Mouse (Mus musculus): ENCODE measurements at regions not wholly inside any gene's neighbourhood (a gene's known extent, or its start where the extent isn't known, plus 50 kb on each side); places are given as distances from the start of the nearest gene placed in this dataset.
"Not testable (repeated sequence)": the region's sequence is repeated elsewhere in the genome, so short reads cannot be mapped to it uniquely, and the experiment has no call there.

DNA sequence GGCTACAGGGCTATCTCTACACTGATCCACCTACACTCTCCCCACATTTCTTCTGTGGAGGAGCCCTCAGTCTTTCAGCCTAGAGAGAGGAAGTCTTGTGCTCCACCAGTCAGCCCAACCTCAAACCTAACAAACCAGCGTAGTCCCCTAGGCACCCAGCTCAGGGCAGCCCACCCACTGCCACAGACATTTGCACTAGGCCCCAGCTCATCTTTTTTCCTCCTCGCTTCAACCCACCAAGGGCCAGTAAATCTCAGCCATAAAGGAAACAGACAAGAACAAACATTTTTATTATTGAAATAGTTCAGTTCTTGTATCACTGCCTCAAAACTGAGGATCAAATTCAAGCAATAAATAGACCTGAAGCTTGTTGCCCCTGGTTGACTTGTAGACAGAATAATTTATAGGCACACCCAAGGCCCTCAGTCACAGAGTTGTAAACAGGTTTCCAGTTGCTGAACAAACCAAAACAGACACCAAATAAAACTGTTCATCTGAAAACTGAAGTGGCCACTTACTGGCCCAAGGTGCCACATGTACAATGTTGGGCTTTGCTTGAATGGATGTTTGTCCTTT is 58.0 kb upstream of the Cdyl start:
- DNase-seq (ENCODE audit: low spot score), result no peak

DNA sequence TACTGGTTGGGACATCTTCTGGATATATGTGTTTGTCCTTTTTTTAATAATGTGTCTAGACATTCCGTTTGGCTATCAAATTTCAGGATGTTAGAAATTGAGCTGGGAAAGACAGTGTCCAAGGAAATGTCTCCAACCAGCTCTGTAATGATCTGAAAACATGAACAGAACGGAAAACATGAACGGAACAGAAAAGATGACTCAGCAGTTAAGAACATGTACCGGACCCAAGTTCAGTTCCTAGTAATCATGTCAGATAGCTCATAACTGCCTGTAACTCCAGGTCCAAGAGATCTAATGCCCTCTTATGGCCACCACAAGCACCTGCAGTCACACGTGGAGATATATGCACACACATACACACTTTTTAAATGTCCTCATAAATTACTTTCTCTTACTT is 56.6 kb upstream of the Cdyl start:
- no peak for DNase-seq (ENCODE audit: low spot score)

DNA sequence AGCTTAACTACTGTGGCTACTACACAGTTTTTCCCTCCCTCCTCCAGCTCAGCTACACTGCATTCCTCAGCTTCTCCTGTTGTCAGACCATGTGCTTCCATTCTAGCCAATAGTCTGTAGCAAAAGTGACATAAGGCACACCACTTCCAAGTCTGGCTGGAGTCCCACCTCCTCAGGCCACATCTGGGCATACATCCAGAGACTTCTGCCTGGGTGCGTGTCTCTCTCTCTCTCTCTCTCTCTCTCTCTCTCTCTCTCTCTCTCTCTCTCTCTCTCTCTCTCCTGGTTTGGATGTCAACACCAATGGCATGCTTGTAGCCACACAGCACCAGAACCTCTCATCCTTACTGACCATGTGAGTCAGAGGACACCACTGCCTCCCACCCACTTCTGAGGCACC is 55.6 kb upstream of the Cdyl start:
- DNase-seq (ENCODE audit: low spot score), result no peak

DNA sequence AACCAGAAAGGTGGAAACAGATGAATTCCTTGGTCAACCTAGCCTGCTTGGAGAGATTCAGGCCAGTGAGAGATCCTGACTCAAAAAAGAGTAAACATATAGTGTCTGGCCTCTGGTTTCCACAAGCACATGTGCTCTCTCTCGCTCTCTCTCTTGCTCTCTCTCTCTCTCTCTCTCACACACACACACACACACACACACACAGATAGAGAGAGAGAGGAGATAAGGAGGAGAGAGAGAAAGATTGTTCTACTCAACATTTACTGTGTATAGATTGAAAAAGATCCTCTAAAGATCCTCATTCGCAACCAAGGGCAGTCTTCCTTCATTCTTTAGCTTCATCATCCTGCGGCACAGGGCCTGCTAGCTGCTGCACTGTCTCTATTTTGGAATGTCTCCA is 54.9 kb upstream of the Cdyl start:
- DNase-seq (ENCODE audit: low spot score), result no peak

DNA sequence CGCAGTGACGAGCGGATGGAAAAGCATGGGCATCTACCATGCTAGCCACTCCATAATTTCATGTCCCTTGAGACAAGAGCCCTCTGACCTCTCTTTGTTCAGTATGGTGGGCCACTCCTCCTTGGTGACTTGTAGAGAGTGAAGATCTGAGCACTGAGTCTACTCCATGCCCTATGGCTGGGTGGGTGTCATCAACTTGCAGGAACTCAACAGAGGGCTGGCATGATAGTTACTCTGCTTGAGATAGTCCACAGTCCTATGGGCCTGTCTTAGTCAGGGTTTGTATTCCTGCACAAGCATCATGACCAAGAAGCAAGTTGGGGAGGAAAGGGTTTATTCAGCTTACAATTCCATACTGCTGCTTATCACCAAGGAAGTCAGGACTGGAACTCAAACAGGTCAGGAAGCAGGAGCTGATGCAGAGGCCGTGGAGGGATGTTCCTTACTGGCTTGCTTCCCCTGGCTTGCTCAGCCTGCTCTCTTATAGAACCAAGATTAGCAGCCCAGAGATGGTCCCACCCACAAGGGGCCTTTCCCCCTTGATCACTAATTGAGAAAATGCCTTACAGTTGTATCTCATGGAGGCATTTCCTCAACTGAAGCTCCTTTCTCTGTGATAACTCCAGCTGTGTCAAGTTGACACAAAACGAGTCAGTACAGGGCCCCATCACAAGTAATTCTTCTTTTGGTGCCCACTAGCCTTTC is 52.6 kb upstream of the Cdyl start:
- DNase-seq (ENCODE audit: low spot score), result not testable (repeated sequence)

DNA sequence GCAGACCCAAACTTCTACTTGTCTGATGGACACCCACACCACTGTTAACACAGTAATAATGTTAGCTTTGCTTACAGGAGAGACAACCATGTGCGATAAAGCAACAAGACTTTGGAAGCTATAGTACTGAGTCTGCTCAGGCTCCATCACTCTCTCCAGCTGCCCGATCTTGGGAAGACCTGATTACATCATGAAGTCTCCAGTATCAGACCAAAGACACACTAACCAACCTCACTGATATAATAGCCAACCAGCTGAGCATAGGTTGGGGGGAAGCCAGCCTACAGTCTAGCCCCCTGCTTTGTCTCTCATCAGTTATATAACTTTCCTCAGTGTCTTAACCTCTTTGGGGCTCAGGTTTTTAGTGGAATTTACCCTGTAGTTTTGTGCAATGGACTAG is 51.9 kb upstream of the Cdyl start:
- DNase-seq (ENCODE audit: low spot score), result no peak
